Mouse (Mus musculus) bone marrow macrophage, adult 2 months (primary cell): ENCODE measurements around the gene Ttll5.

Source experiments
- CTCF ChIP-seq: IDR thresholded peaks from 2 replicates; pipeline ENCODE4 v1.5.1; 2012; ENCODE audit warnings: low read depth, mild to moderate bottlenecking, low read length, moderate library complexity
- POLR2A ChIP-seq: IDR thresholded peaks from 2 replicates; pipeline ENCODE4 v1.6.1; 2012; ENCODE audit warnings: mild to moderate bottlenecking, low read depth, low read length, borderline replicate concordance

DNA sequence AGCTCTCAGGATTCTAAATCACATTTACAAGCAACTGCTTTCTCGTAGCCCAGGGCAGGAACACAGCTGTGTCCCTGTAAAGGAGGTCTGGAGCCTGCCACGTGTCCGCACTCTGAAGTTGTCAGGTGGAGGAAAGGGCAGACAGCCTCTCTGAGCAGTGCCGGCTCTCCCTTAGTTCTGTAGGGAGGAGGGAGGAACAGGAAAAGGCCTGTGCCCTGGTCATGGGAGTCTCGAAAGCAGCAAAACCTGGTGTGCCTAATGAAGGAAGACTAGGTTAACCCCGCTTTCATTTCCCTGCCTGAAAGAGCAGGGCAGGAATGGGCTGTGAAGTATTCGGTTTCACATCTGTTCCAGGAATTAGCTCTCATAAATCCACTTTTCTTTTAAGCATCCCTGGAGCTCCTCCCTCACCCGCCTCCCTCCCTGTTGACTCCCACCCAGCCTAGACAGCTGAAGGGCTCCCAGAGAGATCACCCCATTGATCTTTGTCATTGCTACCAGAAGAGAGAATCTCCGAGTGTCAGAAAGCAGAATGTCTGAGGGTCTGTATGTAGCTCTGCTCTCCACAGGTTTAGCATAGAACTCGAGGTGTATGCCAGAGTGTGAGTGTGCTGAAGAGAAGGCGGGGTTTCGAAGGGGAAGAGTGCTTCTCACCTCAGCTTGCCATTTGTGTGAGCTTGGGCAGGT is 212.9 kb downstream of the Ttll5 start:
- TF ChIP-seq POLR2A, result no peak
- TF ChIP-seq CTCF, result no peak
